Mouse (Mus musculus) testis, adult 2 months (tissue): ENCODE data around the gene D330020A13Rik. TPM values are rescaled to one million over a fixed set of nuclear protein-coding genes. Genes with fewer than 3 reads are reported as not detected.
"Not testable (repeated sequence)": the region's sequence is repeated elsewhere in the genome, so short reads cannot be mapped to it uniquely, and the experiment has no call there.

ENCODE experiments used
- H3K27ac ChIP-seq: fragments of 200-500 bp; 2 replicates; pipeline ENCODE4 v1.5.1; 2012; ENCODE audit warnings: low read depth, low read length; ENCODE audit not compliant: control insufficient read depth, insufficient read depth
- H3K27me3 ChIP-seq: fragments of 200-500 bp; 2 replicates; pipeline ENCODE4 v1.6.1; 2012; ENCODE audit warnings: mild to moderate bottlenecking, low read length, moderate library complexity; ENCODE audit not compliant: control insufficient read depth, insufficient read depth
- H3K36me3 ChIP-seq: fragments of 200-500 bp; 2 replicates; pipeline ENCODE4 v1.6.1; 2012; ENCODE audit warnings: mild to moderate bottlenecking, low read length; ENCODE audit not compliant: control insufficient read depth, insufficient read depth
- H3K4me1 ChIP-seq: fragments of 200-500 bp; 2 replicates; pipeline ENCODE4 v1.6.1; 2012; ENCODE audit warnings: low read length; ENCODE audit not compliant: control insufficient read depth, insufficient read depth
- H3K4me3 ChIP-seq: fragments of 200-500 bp; 2 replicates; pipeline ENCODE4 v1.5.1; 2012; ENCODE audit warnings: low read depth, mild to moderate bottlenecking, low read length, moderate library complexity, mixed read lengths; ENCODE audit not compliant: control insufficient read depth
- CTCF ChIP-seq: fragments of 200-500 bp; IDR thresholded peaks from 2 replicates; pipeline ENCODE4 v1.5.1; 2012; ENCODE audit warnings: low read depth, mild to moderate bottlenecking, inconsistent platforms, low read length, moderate library complexity; ENCODE audit not compliant: control insufficient read depth, insufficient read depth, insufficient replicate concordance
- POLR2A ChIP-seq: fragments of 200-500 bp; IDR thresholded peaks from 2 replicates; pipeline ENCODE4 v1.6.1; 2012; ENCODE audit warnings: low read depth, mild to moderate bottlenecking, inconsistent platforms, low read length, moderate library complexity; ENCODE audit not compliant: control insufficient read depth
- polyA plus RNA-seq: library from polyadenylated mRNA; depleted of rRNA; stranded (reverse); fragments of >200 nt; gene quantifications from 2 replicates; pipeline ENCODE4 v1.2.3, GENCODE M21; 2012

The D330020A13Rik gene
- polyA plus RNA-seq, 1 experiment, result 0.10 TPM

- no peaks in the 10 kb centered on the region for H3K36me3 ChIP-seq
- H3K27ac ChIP-seq, result no peak overlapping the region
- TF ChIP-seq POLR2A (no peak), CTCF (no peak)
- peaks cover 5% of the 10 kb centered on the region for H3K4me1 ChIP-seq
- no peaks in the 10 kb centered on the region for H3K27me3 ChIP-seq
- peak overlapping the region; percentile 83 for H3K4me3 ChIP-seq
Measured at GRCm38 (mm10) chr6:120294785-120295133, 595 bp downstream of the D330020A13Rik start.

- not testable (repeated sequence) for H3K36me3 ChIP-seq, H3K4me3 ChIP-seq, H3K27me3 ChIP-seq, H3K4me1 ChIP-seq, H3K27ac ChIP-seq
Measured at GRCm38 (mm10) chr6:120296589-120296988, 2.4 kb downstream of the D330020A13Rik start.

GRCm38 (mm10) chr6:120301137-120301536, 7.0 kb downstream of the D330020A13Rik start:
- no peaks in the 10 kb centered on the region for H3K27me3 ChIP-seq
- TF ChIP-seq CTCF (peak; percentile 44; the same call in 1 of the 2 replicates), POLR2A (no peak)
- no peaks in the 10 kb centered on the region for H3K36me3 ChIP-seq
- no peak overlapping the region for H3K4me3 ChIP-seq
- H3K27ac ChIP-seq, result no peak overlapping the region
- H3K4me1 ChIP-seq, result peaks cover 3% of the 10 kb centered on the region; the same call in 1 of the 2 replicates

DNA sequence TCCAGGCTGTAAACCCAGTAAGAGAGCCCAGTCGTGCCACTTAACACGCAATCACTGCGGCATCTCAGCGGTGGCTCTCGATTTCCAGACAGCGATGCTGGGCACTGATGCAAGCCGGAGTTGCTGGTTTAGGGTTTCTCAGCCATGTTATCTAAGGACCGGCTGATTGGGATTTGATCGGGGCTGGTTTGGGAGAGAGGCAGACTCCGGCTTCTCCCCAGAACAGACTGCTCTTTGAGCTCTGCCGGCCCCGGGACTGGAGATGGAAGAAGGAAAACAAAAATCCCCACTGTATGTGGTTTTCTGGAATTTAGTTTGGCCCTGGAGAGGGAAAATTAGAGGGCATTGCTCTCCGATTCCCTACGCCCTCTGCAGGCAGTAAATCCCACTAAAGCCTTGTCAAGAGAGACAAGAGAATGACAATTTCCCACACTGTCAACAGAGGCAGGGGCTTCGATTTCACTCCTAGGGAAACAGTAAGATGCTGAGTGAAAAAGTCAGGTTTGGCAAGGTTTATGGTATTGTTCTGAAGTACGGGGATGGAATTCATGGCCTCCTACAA, 8.7 kb downstream of the D330020A13Rik start:
- Histone ChIP-seq H3K27ac (no peak overlapping the region), H3K36me3 (no peaks in the 10 kb centered on the region), H3K4me1 (peaks cover 3% of the 10 kb centered on the region; the same call in 1 of the 2 replicates), H3K4me3 (no peak overlapping the region), H3K27me3 (no peaks in the 10 kb centered on the region)
- TF ChIP-seq CTCF (no peak), POLR2A (no peak)

- Histone ChIP-seq H3K27me3 (no peaks in the 10 kb centered on the region), H3K4me1 (peaks cover 3% of the 10 kb centered on the region; the same call in 1 of the 2 replicates), H3K4me3 (no peak overlapping the region), H3K27ac (no peak overlapping the region), H3K36me3 (no peaks in the 10 kb centered on the region)
- no peak for TF ChIP-seq POLR2A
- TF ChIP-seq CTCF, result no peak
Measured at GRCm38 (mm10) chr6:120306859-120307594, 12.9 kb downstream of the D330020A13Rik start.

GRCm38 (mm10) chr6:120309338-120309737, 15.2 kb downstream of the D330020A13Rik start:
- no peaks in the 10 kb centered on the region for H3K4me1 ChIP-seq
- H3K4me3 ChIP-seq, result no peak overlapping the region
- no peaks in the 10 kb centered on the region for H3K27me3 ChIP-seq
- TF ChIP-seq CTCF, result no peak
- no peak for TF ChIP-seq POLR2A
- no peaks in the 10 kb centered on the region for H3K36me3 ChIP-seq
- H3K27ac ChIP-seq, result no peak overlapping the region

DNA sequence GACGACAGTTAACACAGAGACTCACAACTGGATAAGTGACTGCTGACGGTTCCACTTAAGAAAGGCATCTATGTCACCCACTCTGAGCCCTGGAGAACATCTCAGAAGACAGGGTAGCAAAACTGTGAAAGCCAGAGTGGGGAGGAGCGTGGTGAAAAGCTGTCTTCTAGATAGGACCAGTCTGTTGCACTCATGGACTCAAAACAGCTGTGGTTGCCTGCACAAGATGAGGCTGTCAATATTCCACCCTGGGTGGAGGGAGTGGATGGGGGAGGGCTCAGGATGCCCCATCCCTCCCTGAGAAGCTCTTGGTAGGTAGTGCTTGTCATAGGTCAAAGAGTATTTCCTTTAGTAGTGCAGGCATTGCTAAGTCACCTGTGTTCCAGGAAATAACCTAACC, 15.6 kb downstream of the D330020A13Rik start:
- Histone ChIP-seq H3K27me3 (no peaks in the 10 kb centered on the region), H3K4me3 (no peak overlapping the region), H3K27ac (no peak overlapping the region), H3K4me1 (no peaks in the 10 kb centered on the region), H3K36me3 (no peaks in the 10 kb centered on the region)
- TF ChIP-seq POLR2A (no peak), CTCF (no peak)
